Mouse (Mus musculus) thymus, adult 2 months (tissue): ENCODE measurements at regions not wholly inside any gene's neighbourhood (a gene's known extent, or its start where the extent isn't known, plus 50 kb on each side); places are given as distances from the start of the nearest gene placed in this dataset.

Source experiments
- DNase-seq: peaks from one replicate; pipeline ENCODE4 v3.0.0; 2021
- H3K27ac ChIP-seq: fragments of 200-500 bp; 2 replicates; pipeline ENCODE4 v1.5.1; 2012; ENCODE audit warnings: low read length, control low read depth; ENCODE audit not compliant: control insufficient read depth, insufficient read depth
- H3K27me3 ChIP-seq: fragments of 200-500 bp; 2 replicates; pipeline ENCODE4 v1.6.1; 2012; ENCODE audit warnings: mild to moderate bottlenecking, low read length, moderate library complexity, mixed read lengths; ENCODE audit not compliant: control insufficient read depth, insufficient read depth
- H3K36me3 ChIP-seq: fragments of 200-500 bp; 2 replicates; pipeline ENCODE4 v1.6.1; 2012; ENCODE audit warnings: mild to moderate bottlenecking, low read length, moderate library complexity; ENCODE audit not compliant: control insufficient read depth, insufficient read depth
- H3K4me1 ChIP-seq: fragments of 200-500 bp; replicated peaks from 2 replicates; pipeline ENCODE4 v1.6.1; 2012; ENCODE audit warnings: low read length; ENCODE audit not compliant: control insufficient read depth, insufficient read depth
- H3K4me3 ChIP-seq: fragments of 200-500 bp; 2 replicates; pipeline ENCODE4 v1.5.1; 2012; ENCODE audit warnings: mild to moderate bottlenecking, low read length, control low read depth, moderate library complexity; ENCODE audit not compliant: control insufficient read depth, insufficient read depth
- CTCF ChIP-seq: fragments of 200-500 bp; IDR thresholded peaks from 2 replicates; pipeline ENCODE4 v1.5.1; 2012; ENCODE audit warnings: mild to moderate bottlenecking, control low read depth, low read length, moderate library complexity, borderline replicate concordance; ENCODE audit not compliant: control insufficient read depth, poor library complexity, insufficient read depth; ENCODE audit errors: extremely low read depth
- POLR2A ChIP-seq: fragments of 200-500 bp; IDR thresholded peaks from 2 replicates; pipeline ENCODE4 v1.6.1; 2012; ENCODE audit warnings: mild to moderate bottlenecking, low read length, control low read depth, moderate library complexity; ENCODE audit not compliant: control insufficient read depth, poor library complexity, insufficient read depth; ENCODE audit errors: extremely low read depth
- WGBS: fragments of 180-500 bp; shearing (Covaris S2); methylation state at CpG from one replicate; pipeline ENCODE4 v1.1.7; 2018; 5-methylcytosine and 5-hydroxymethylcytosine counted together

- no peak overlapping the region for H3K27ac ChIP-seq
- TF ChIP-seq POLR2A (no peak), CTCF (no peak)
- H3K4me3 ChIP-seq, result no peak overlapping the region
- H3K4me1 ChIP-seq, result no peaks in the 10 kb centered on the region
- no peaks in the 10 kb centered on the region for H3K36me3 ChIP-seq
- 78% methylated on average over 5 of the region's 5 CpGs for WGBS
- DNase-seq, result no peak
- no peaks in the 10 kb centered on the region for H3K27me3 ChIP-seq
Measured at GRCm38 (mm10) chr8:92777106-92777505, 50.0 kb upstream of the Mmp2 start.
